In the genomic region with DNA sequence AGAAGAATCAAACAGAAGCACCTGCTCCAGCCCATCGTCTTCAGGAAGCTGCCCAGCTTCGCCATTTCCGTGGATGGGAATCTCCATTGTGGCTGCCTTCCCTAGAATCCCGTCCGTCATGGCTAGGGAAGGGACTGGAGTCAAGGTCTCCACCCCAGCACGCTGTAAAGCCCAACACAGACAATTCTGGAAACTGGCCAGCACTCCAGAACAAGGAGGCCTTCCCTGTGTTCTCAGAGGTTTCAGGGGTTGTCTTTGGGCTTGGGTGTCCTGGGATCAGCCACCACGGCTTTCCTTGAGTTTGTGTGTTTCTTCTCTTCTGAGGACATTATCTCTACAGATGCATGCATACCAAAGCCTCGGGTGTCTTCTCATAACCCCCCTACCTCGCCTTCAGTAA, we compare ENCODE assay signal across 8 mouse cellular contexts. TPM values are rescaled to one million over a fixed set of nuclear protein-coding genes. Genes with fewer than 3 reads are reported as not detected.
DNase-seq lines count a peak whose midpoint lies in the region; ATAC-seq and TF ChIP-seq lines count a peak whose summit lies in the region.

No protein-coding gene starts in this region.

- no peaks in the 10 kb centered on the region for H3K9me3 ChIP-seq in forebrain, embryonic 12.5 days
- no peaks in the 10 kb centered on the region for H3K9me3 ChIP-seq in limb, embryonic 11.5 days (ENCODE audit: control insufficient read depth, low read length)

- peaks cover 38% of the 10 kb centered on the region for H3K36me3 ChIP-seq in C2C12 (ENCODE audit: control insufficient read depth, insufficient read depth)
- H3K36me3 ChIP-seq in forebrain, embryonic 12.5 days (replicated peaks) = peaks cover 35% of the 10 kb centered on the region
- peaks cover 7% of the 10 kb centered on the region for H3K36me3 ChIP-seq in limb, embryonic 11.5 days (ENCODE audit: control insufficient read depth, insufficient read depth, low read length)
- H3K36me3 ChIP-seq in small intestine, adult 2 months (ENCODE audit: control insufficient read depth, insufficient read depth, low read length) = peaks cover 13% of the 10 kb centered on the region

- no peak for TF ChIP-seq CTCF in C2C12 (IDR thresholded peaks at IDR 0.05; ENCODE audit: control insufficient read depth, insufficient read depth, insufficient read length)
- no peak for TF ChIP-seq CTCF in small intestine, adult 2 months (IDR thresholded peaks at IDR 0.05; ENCODE audit: extremely low read depth, insufficient read length, insufficient replicate concordance, low read depth, low read length)

- H3K79me3 ChIP-seq in C2C12 (ENCODE audit: low read depth) = peaks cover 30% of the 10 kb centered on the region

- no peak for TF ChIP-seq POLR2A in small intestine, adult 2 months (IDR thresholded peaks at IDR 0.05; ENCODE audit: low read depth, low read length)

- no peaks in the 10 kb centered on the region for H3K27me3 ChIP-seq in C2C12 (ENCODE audit: control insufficient read depth, insufficient read depth, insufficient read length)
- no peaks in the 10 kb centered on the region for H3K27me3 ChIP-seq in forebrain, embryonic 12.5 days
- no peaks in the 10 kb centered on the region for H3K27me3 ChIP-seq in limb, embryonic 11.5 days (ENCODE audit: control insufficient read depth, insufficient read depth, low read length)
- H3K27me3 ChIP-seq in small intestine, adult 2 months (ENCODE audit: control insufficient read depth, insufficient read depth, low read length) = no peaks in the 10 kb centered on the region

- H3K9ac ChIP-seq in forebrain, embryonic 12.5 days = peak overlapping the region; percentile 74
- peak overlapping the region; percentile 73 for H3K9ac ChIP-seq in limb, embryonic 11.5 days (ENCODE audit: low read length)

- peak overlapping the region; percentile 62 for H3ac ChIP-seq in C2C12 (ENCODE audit: control insufficient read depth, insufficient read length, low read depth)

- WGBS in forebrain, embryonic 12.5 days = 75% methylated on average over 9 of the region's 9 CpGs
- 82% methylated on average over 9 of the region's 9 CpGs for WGBS in limb, embryonic 11.5 days
- WGBS in small intestine, adult 2 months = 54% methylated on average over 9 of the region's 9 CpGs

- DNase-seq in cerebellum, adult 9-10 months = peak; percentile 70
- no peak for DNase-seq in cerebellum, adult 18-20 months
- no peak for DNase-seq in limb, embryonic 11.5 days (ENCODE audit: low spot score)
- no peak for DNase-seq in MN1 (ENCODE audit: low spot score)
- DNase-seq in retina, embryonic 14.5 days (ENCODE audit: low spot score) = no peak

- H3K4me2 ChIP-seq in forebrain, embryonic 12.5 days = peak overlapping the region; percentile 77
- peak overlapping the region; percentile 88 for H3K4me2 ChIP-seq in limb, embryonic 11.5 days (ENCODE audit: low read depth, severe bottlenecking)

- ATAC-seq in forebrain, embryonic 12.5 days (ENCODE audit: low FRiP score) = no peak
- ATAC-seq in limb, embryonic 11.5 days (ENCODE audit: insufficient number of reproducible peaks, low FRiP score, low TSS enrichment, low read depth) = no peak

- peak overlapping the region; percentile 71 for H3K4me3 ChIP-seq in C2C12 (ENCODE audit: insufficient read depth, poor library complexity, severe bottlenecking)
- H3K4me3 ChIP-seq in forebrain, embryonic 12.5 days (replicated peaks) = peak overlapping the region; percentile 71
- peak overlapping the region; percentile 76 for H3K4me3 ChIP-seq in limb, embryonic 11.5 days (ENCODE audit: low read depth, low read length)
- H3K4me3 ChIP-seq in small intestine, adult 2 months (ENCODE audit: low read depth, low read length) = peak overlapping the region; percentile 6; the same call in 1 of the 2 replicates

- peaks cover 46% of the 10 kb centered on the region for H3K79me2 ChIP-seq in C2C12 (ENCODE audit: control insufficient read depth, insufficient read depth)

- peaks cover 35% of the 10 kb centered on the region for H3K4me1 ChIP-seq in forebrain, embryonic 12.5 days
- peaks cover 10% of the 10 kb centered on the region for H3K4me1 ChIP-seq in limb, embryonic 11.5 days (ENCODE audit: control insufficient read depth, insufficient read depth, low read length)
- peaks cover 9% of the 10 kb centered on the region for H3K4me1 ChIP-seq in small intestine, adult 2 months (ENCODE audit: control insufficient read depth, insufficient read depth, insufficient read length, low read length)

- H3K27ac ChIP-seq in forebrain, embryonic 12.5 days = no peak overlapping the region
- no peak overlapping the region for H3K27ac ChIP-seq in limb, embryonic 11.5 days (replicated peaks; ENCODE audit: low read depth, low read length)
- no peak overlapping the region for H3K27ac ChIP-seq in small intestine, adult 2 months (ENCODE audit: insufficient read depth, low read depth, low read length)

TF ChIP-seq in C2C12, 6 proteins besides CTCF, POLR2A, EP300 and RAD21:
- no peak for TF ChIP-seq MAX (IDR thresholded peaks at IDR 0.05)
- TF ChIP-seq FOSL1 (IDR thresholded peaks at IDR 0.05; ENCODE audit: insufficient read depth, low read length, poor library complexity, severe bottlenecking) = no peak
- no peak for TF ChIP-seq MYOD1 (IDR thresholded peaks at IDR 0.05; ENCODE audit: control insufficient read depth, insufficient read length, low read depth)
- no peak for TF ChIP-seq USF1 (IDR thresholded peaks at IDR 0.05; ENCODE audit: low read depth)
- no peak for TF ChIP-seq CEBPB (IDR thresholded peaks at IDR 0.05; ENCODE audit: low read depth)
- TF ChIP-seq MYOG (IDR thresholded peaks at IDR 0.05; ENCODE audit: control insufficient read depth, extremely low read depth, insufficient read length) = no peak

RNA-seq across cellular contexts. Expression of a gene that starts 0.6 kb away (rescaled TPM):
- 203 TPM for polyA plus RNA-seq in C2C12 (2012; fragmentation: generic; extraction: Trizol)
- polyA plus RNA-seq in forebrain, embryonic 12.5 days (2016; fragmentation: Nextera tagmentation; extraction: Ambion mirVana) = 126 and 142 TPM in 2 replicates
- 160 and 166 TPM in 2 replicates for polyA plus RNA-seq in limb, embryonic 11.5 days (2014; fragmentation: Nextera tagmentation; extraction: Ambion mirVana)
- polyA plus RNA-seq in small intestine, adult 2 months (2012; rRNA removed) = 104 and 142 TPM in 2 replicates

RNA-seq across cellular contexts. Expression of a gene that starts 0.9 kb away (rescaled TPM):
- polyA plus RNA-seq in C2C12 (2012; fragmentation: generic; extraction: Trizol) = 68.2 TPM
- 72.2 and 73.8 TPM in 2 replicates for polyA plus RNA-seq in forebrain, embryonic 12.5 days (2016; fragmentation: Nextera tagmentation; extraction: Ambion mirVana)
- polyA plus RNA-seq in limb, embryonic 11.5 days (2014; fragmentation: Nextera tagmentation; extraction: Ambion mirVana) = 72.6 and 80.0 TPM in 2 replicates
- 29.1 and 43.8 TPM in 2 replicates for polyA plus RNA-seq in small intestine, adult 2 months (2012; rRNA removed)

RNA-seq across cellular contexts. Expression of a gene that starts 1.0 kb away (rescaled TPM):
- polyA plus RNA-seq in C2C12 (2012; fragmentation: generic; extraction: Trizol) = 56.8 TPM
- polyA plus RNA-seq in forebrain, embryonic 12.5 days (2016; fragmentation: Nextera tagmentation; extraction: Ambion mirVana) = 2.5 and 15.7 TPM in 2 replicates
- polyA plus RNA-seq in limb, embryonic 11.5 days (2014; fragmentation: Nextera tagmentation; extraction: Ambion mirVana) = 15.1 and 16.0 TPM in 2 replicates
- 203 and 226 TPM in 2 replicates for polyA plus RNA-seq in small intestine, adult 2 months (2012; rRNA removed)

RNA-seq across cellular contexts. Expression of a gene that starts 5.9 kb away (rescaled TPM):
- polyA plus RNA-seq in C2C12 (2012; fragmentation: generic; extraction: Trizol) = 44.4 TPM
- polyA plus RNA-seq in forebrain, embryonic 12.5 days (2016; fragmentation: Nextera tagmentation; extraction: Ambion mirVana) = 50.6 and 51.2 TPM in 2 replicates
- polyA plus RNA-seq in limb, embryonic 11.5 days (2014; fragmentation: Nextera tagmentation; extraction: Ambion mirVana) = 22.7 and 25.8 TPM in 2 replicates
- polyA plus RNA-seq in small intestine, adult 2 months (2012; rRNA removed) = 13.3 and 15.5 TPM in 2 replicates

RNA-seq across cellular contexts. Expression of a gene that starts 11.3 kb away (rescaled TPM):
- polyA plus RNA-seq in C2C12 (2012; fragmentation: generic; extraction: Trizol) = 0.35 TPM
- 0.85 and 0.96 TPM in 2 replicates for polyA plus RNA-seq in forebrain, embryonic 12.5 days (2016; fragmentation: Nextera tagmentation; extraction: Ambion mirVana)
- polyA plus RNA-seq in limb, embryonic 11.5 days (2014; fragmentation: Nextera tagmentation; extraction: Ambion mirVana) = 0.62 and 1.2 TPM in 2 replicates
- polyA plus RNA-seq in small intestine, adult 2 months (2012; rRNA removed) = 0.37 and 0.56 TPM in 2 replicates

Comparison
In these comparisons a context has a peak if more than half of its experiments do, and no peak if none do; other contexts are left out.
1. H3K4me3 ChIP-seq: peak in every context shown above with its lines; median percentile 76 in limb, embryonic 11.5 days; 71 in C2C12; 71 in forebrain, embryonic 12.5 days; 6 in small intestine, adult 2 months.